Mouse (Mus musculus): Measurements from ENCODE around the gene Pex14. TPM values are rescaled to one million over a fixed set of nuclear protein-coding genes. Genes with fewer than 3 reads are reported as not detected.
A peak's percentile ranks its signal among the peaks of the same experiment; 100 is the strongest.

The Pex14 gene
- polyA plus RNA-seq, 2 experiments, result 32.3 to 37.3 TPM

DNA sequence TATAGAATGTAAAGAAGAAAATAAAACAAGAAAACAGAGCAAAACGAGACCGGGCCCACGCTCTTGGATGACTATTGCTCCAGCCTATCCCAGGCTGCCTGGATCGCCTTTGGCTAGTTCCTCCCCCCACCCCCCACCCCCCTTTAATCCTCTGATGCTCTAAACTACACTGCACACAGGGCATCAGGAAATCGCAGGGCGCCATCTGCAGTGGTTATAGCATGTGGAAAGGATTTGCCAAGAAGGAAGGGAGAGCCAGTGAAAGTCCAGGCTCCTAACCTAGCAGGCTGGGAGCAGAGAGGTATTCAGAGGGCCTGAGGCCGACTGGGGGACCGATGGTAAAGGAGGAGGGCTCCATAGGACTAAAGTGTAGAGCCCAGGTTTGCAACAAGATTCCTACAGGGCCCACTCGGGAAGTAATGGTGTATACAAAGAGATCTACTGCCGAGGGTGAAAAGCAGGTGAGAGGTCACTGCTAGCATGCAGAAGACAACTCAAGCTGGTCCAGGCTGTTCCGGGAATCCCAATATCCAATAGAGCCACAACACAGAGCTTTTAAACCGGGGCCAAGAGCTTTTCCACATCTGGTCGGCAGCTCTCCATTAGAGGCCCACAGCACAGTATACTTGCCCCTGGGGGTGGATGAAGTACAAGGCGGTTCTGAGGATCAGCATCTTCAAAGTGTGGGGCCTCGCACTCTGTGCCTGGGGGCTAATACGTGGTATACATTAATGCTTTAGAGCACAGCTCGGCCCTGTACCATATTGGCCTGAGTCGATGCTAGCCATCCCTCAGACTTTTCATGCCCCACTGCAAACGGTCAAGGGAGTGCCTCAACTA is 114.8 kb downstream of the Pex14 start:
- Histone ChIP-seq H3K36me3 (ENCODE audit: control insufficient read depth, insufficient read depth, low read length) (no peaks in the 10 kb centered on the region), H3K27me3 (ENCODE audit: control insufficient read depth, insufficient read depth, low read length) (peaks cover 19% of the 10 kb centered on the region), H3K27ac (replicated peaks; ENCODE audit: low read depth, low read length) (no peak overlapping the region), H3K4me2 (replicated peaks; ENCODE audit: low read depth, low read length, severe bottlenecking) (0 out of 2 replicates have a peak overlapping the region, but pooled peaks have one; percentile 4), H3K9me3 (ENCODE audit: control insufficient read depth, low read length) (no peaks in the 10 kb centered on the region), H3K9ac (ENCODE audit: low read depth, low read length, severe bottlenecking) (no peak overlapping the region), H3K4me3 (replicated peaks; ENCODE audit: low read length) (no peak overlapping the region), H3K4me1 (ENCODE audit: control insufficient read depth, insufficient read depth, low read length) (peaks cover 42% of the 10 kb centered on the region)
- WGBS, result 21% methylated on average over 19 of the region's 19 CpGs
- TF ChIP-seq POLR2A (IDR thresholded peaks at IDR 0.05; ENCODE audit: borderline replicate concordance, extremely low read depth, insufficient read depth, insufficient read length), result no peak
- peak; percentile 17 for ATAC-seq (ENCODE audit: low FRiP score, low read depth)
- peak; percentile 54 for DNase-seq (ENCODE audit: low spot score)

DNA sequence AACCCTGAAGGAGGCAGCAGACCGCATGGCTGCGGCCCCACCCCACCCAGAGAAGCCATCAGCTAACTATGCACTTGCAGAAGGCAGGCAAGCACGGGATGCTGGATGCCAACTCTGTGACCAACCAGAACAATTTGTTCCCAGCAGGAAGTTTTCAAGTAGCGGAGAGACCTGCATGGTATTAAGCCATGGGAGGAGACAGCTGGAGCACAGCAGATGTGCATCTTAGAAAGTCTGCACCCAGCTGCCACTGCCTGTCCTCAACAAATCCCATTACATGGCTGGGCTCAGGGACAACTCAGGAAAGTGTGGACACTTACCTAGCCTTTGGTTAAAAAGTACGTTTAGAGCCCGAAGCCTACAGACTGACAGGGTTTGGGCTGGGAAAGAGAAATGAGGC is 117.4 kb downstream of the Pex14 start:
- Histone ChIP-seq H3K27ac (replicated peaks; ENCODE audit: low read depth, low read length) (no peak overlapping the region), H3K9ac (ENCODE audit: low read depth, low read length, severe bottlenecking) (no peak overlapping the region), H3K4me3 (replicated peaks; ENCODE audit: low read length) (no peak overlapping the region), H3K27me3 (ENCODE audit: control insufficient read depth, insufficient read depth, low read length) (peaks cover 22% of the 10 kb centered on the region), H3K36me3 (ENCODE audit: control insufficient read depth, insufficient read depth, low read length) (no peaks in the 10 kb centered on the region), H3K4me1 (ENCODE audit: control insufficient read depth, insufficient read depth, low read length) (peaks cover 35% of the 10 kb centered on the region), H3K4me2 (replicated peaks; ENCODE audit: low read depth, low read length, severe bottlenecking) (no peak overlapping the region), H3K9me3 (ENCODE audit: control insufficient read depth, low read length) (no peaks in the 10 kb centered on the region)
- TF ChIP-seq POLR2A (IDR thresholded peaks at IDR 0.05; ENCODE audit: borderline replicate concordance, extremely low read depth, insufficient read depth, insufficient read length), result no peak
- DNase-seq (ENCODE audit: low spot score), result peak; percentile 50
- 62% methylated on average over 6 of the region's 6 CpGs for WGBS
- peak; percentile 64 for ATAC-seq (ENCODE audit: low FRiP score, low read depth)

DNA sequence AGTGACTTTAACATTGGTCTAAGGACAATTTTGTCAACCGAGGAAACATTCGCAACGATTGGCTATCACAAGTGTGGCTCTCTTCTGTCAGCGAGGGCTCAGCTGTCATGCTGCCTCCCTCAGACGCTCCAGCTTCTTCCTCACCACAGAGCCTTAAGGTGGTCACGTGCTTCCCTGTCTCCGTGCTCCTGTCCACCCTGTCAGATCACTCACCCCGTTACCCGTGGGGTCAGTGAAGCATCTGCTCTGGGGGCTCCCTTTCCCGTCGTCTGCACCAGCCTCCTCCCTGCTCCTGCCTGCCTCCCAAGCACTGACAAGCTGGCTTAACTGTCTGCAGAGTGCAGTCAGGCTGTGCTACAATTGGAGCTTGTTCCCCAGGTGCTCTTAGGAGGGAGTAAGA is 119.8 kb downstream of the Pex14 start:
- ATAC-seq (ENCODE audit: low FRiP score, low read depth), result no peak
- H3K9me3 ChIP-seq (ENCODE audit: control insufficient read depth, low read length), result no peaks in the 10 kb centered on the region
- H3K9ac ChIP-seq (ENCODE audit: low read depth, low read length, severe bottlenecking), result no peak overlapping the region
- TF ChIP-seq POLR2A (IDR thresholded peaks at IDR 0.05; ENCODE audit: borderline replicate concordance, extremely low read depth, insufficient read depth, insufficient read length), result no peak
- H3K27me3 ChIP-seq (ENCODE audit: control insufficient read depth, insufficient read depth, low read length), result peaks cover 17% of the 10 kb centered on the region; the same call in 1 of the 2 replicates
- H3K36me3 ChIP-seq (ENCODE audit: control insufficient read depth, insufficient read depth, low read length), result no peaks in the 10 kb centered on the region
- WGBS, result 70% methylated on average over 11 of the region's 11 CpGs
- no peak overlapping the region for H3K4me2 ChIP-seq (replicated peaks; ENCODE audit: low read depth, low read length, severe bottlenecking)
- H3K27ac ChIP-seq (replicated peaks; ENCODE audit: low read depth, low read length), result no peak overlapping the region
- no peak for DNase-seq (ENCODE audit: low spot score)
- H3K4me3 ChIP-seq (replicated peaks; ENCODE audit: low read length), result no peak overlapping the region
- H3K4me1 ChIP-seq (ENCODE audit: control insufficient read depth, insufficient read depth, low read length), result peaks cover 14% of the 10 kb centered on the region

- Histone ChIP-seq H3K27ac (replicated peaks; ENCODE audit: low read depth, low read length) (no peak overlapping the region), H3K9ac (ENCODE audit: low read depth, low read length, severe bottlenecking) (no peak overlapping the region), H3K4me3 (replicated peaks; ENCODE audit: low read length) (no peak overlapping the region), H3K36me3 (ENCODE audit: control insufficient read depth, insufficient read depth, low read length) (no peaks in the 10 kb centered on the region), H3K27me3 (ENCODE audit: control insufficient read depth, insufficient read depth, low read length) (peaks cover 16% of the 10 kb centered on the region; the same call in 1 of the 2 replicates), H3K4me1 (ENCODE audit: control insufficient read depth, insufficient read depth, low read length) (peaks cover 14% of the 10 kb centered on the region), H3K9me3 (ENCODE audit: control insufficient read depth, low read length) (no peaks in the 10 kb centered on the region), H3K4me2 (replicated peaks; ENCODE audit: low read depth, low read length, severe bottlenecking) (no peak overlapping the region)
- ATAC-seq (ENCODE audit: low FRiP score, low read depth) (no peak), DNase-seq (ENCODE audit: low spot score) (no peak)
- 72% methylated on average over 11 of the region's 11 CpGs for WGBS
- TF ChIP-seq POLR2A (IDR thresholded peaks at IDR 0.05; ENCODE audit: borderline replicate concordance, extremely low read depth, insufficient read depth, insufficient read length), result no peak
These were observed 120.8 kb downstream of the Pex14 start for GRCm38 (mm10) chr4:148978926-148979325.

DNA sequence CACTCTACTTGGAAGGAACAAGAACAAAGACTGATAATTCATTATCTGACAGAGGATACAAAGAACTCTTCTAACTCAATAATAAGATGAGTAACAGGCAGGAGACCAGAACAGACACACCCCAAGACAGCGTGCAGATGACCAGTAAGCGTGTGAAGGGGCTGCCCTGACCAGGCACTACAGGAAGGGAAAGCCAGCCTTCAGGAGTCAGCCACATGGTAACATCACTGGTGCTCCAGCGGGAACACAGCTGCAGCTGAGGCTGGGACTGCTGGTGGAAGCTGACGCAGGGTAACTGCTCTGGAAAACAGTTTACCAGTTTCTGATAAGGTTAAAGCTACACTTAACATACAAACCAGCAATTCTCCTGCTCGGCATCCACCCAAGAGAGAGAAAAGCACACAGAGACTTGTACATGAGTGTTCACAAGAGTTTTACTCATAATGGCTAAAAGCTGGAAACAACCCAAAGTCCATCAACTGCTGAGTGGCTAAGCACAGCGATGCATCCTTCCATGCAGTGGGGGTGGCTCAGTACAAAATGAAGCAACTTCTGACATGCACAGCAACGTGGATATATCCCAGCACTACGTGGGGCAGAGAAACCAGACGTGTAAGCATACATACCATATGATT is 121.3 kb downstream of the Pex14 start:
- Histone ChIP-seq H3K4me1 (ENCODE audit: control insufficient read depth, insufficient read depth, low read length) (peaks cover 15% of the 10 kb centered on the region), H3K36me3 (ENCODE audit: control insufficient read depth, insufficient read depth, low read length) (no peaks in the 10 kb centered on the region), H3K4me2 (replicated peaks; ENCODE audit: low read depth, low read length, severe bottlenecking) (no peak overlapping the region), H3K9me3 (ENCODE audit: control insufficient read depth, low read length) (no peaks in the 10 kb centered on the region), H3K27ac (replicated peaks; ENCODE audit: low read depth, low read length) (no peak overlapping the region; the same call in 1 of the 2 replicates), H3K27me3 (ENCODE audit: control insufficient read depth, insufficient read depth, low read length) (peaks cover 10% of the 10 kb centered on the region; the same call in 1 of the 2 replicates), H3K4me3 (replicated peaks; ENCODE audit: low read length) (no peak overlapping the region), H3K9ac (ENCODE audit: low read depth, low read length, severe bottlenecking) (no peak overlapping the region)
- WGBS, result 42% methylated on average over 9 of the region's 9 CpGs
- ATAC-seq (ENCODE audit: low FRiP score, low read depth) (no peak), DNase-seq (ENCODE audit: low spot score) (no peak)
- TF ChIP-seq POLR2A (IDR thresholded peaks at IDR 0.05; ENCODE audit: borderline replicate concordance, extremely low read depth, insufficient read depth, insufficient read length), result no peak

Measured in limb, embryonic 14.5 days (tissue).